Mouse (Mus musculus) heart, embryonic 16.5 days (tissue): ENCODE data around the gene Hps5. TPM values are rescaled to one million over a fixed set of nuclear protein-coding genes. Genes with fewer than 3 reads are reported as not detected.
A peak's percentile ranks its signal among the peaks of the same experiment; 100 is the strongest.
"Not testable (repeated sequence)": the region's sequence is repeated elsewhere in the genome, so short reads cannot be mapped to it uniquely, and the experiment has no call there.

Experiments used
- ATAC-seq: fragments of 200-750 bp; cut with Nextera tagmentation; replicated peaks from 2 replicates; pipeline ENCODE4 v1.8.0; 2017; ENCODE audit warnings: moderate number of reproducible peaks; ENCODE audit not compliant: insufficient read depth, low FRiP score; ENCODE audit errors: extremely low read depth
- H3K27ac ChIP-seq: fragments of 300-500 bp; sonication (generic); 2 replicates; pipeline ENCODE4 v1.5.1; 2014; ENCODE audit warnings: mild to moderate bottlenecking, low read length, control low read depth, moderate library complexity
- H3K27me3 ChIP-seq: fragments of 300-500 bp; sonication (generic); 2 replicates; pipeline ENCODE4 v1.6.1; 2014; ENCODE audit warnings: low read length, mixed read lengths; ENCODE audit not compliant: control insufficient read depth, insufficient read depth
- H3K36me3 ChIP-seq: fragments of 300-500 bp; sonication (generic); 2 replicates; pipeline ENCODE4 v1.6.1; 2014; ENCODE audit not compliant: control insufficient read depth, insufficient read depth
- H3K4me1 ChIP-seq: fragments of 300-500 bp; sonication (generic); 2 replicates; pipeline ENCODE4 v1.6.1; 2014; ENCODE audit warnings: low read length, mixed read lengths; ENCODE audit not compliant: control insufficient read depth, insufficient read depth
- H3K4me2 ChIP-seq: fragments of 300-500 bp; sonication (generic); 2 replicates; pipeline ENCODE4 v1.6.1; 2014; ENCODE audit warnings: low read depth, mild to moderate bottlenecking, control low read depth, low read length
- H3K4me3 ChIP-seq: fragments of 300-500 bp; sonication (generic); 2 replicates; pipeline ENCODE4 v1.5.1; 2014; ENCODE audit warnings: mild to moderate bottlenecking, control low read depth, low read length
- H3K9ac ChIP-seq: fragments of 300-500 bp; sonication (generic); 2 replicates; pipeline ENCODE4 v1.6.1; 2014; ENCODE audit warnings: low read length, control low read depth
- H3K9me3 ChIP-seq: fragments of 300-500 bp; sonication (generic); replicated peaks from 2 replicates; pipeline ENCODE4 v1.6.1; 2016; ENCODE audit warnings: low read length; ENCODE audit not compliant: control insufficient read depth
- WGBS: fragments of 180-500 bp; shearing (Covaris S2); extraction: QIAGEN DNeasy Blood & Tissue Kit; methylation state at CpG from one replicate; pipeline ENCODE4 v1.1.7; 2014; 5-methylcytosine and 5-hydroxymethylcytosine counted together
- polyA plus RNA-seq: library from polyadenylated mRNA; unstranded; fragments of >200 nt; fragmentation: Nextera tagmentation; extraction: Ambion mirVana; gene quantifications from 2 replicates; pipeline ENCODE4 v1.2.1, GENCODE M21; 2015

Hps5 gene
- polyA plus RNA-seq, 1 experiment from 2014 or later: 10.4 TPM

GRCm38 (mm10) chr7:46838891-46839302 lies 43.0 kb upstream of the Hps5 start:
- Histone ChIP-seq H3K27me3 (no peaks in the 10 kb centered on the region; the same call in 1 of the 2 replicates), H3K4me3 (no peak overlapping the region), H3K36me3 (no peaks in the 10 kb centered on the region), H3K4me2 (peak overlapping the region; percentile 17), H3K4me1 (peaks cover 19% of the 10 kb centered on the region), H3K9ac (peak overlapping the region; percentile 10; the same call in 1 of the 2 replicates), H3K9me3 (no peaks in the 10 kb centered on the region), H3K27ac (peak overlapping the region; percentile 78)
- peak; percentile 66; the same call in 1 of the 2 replicates for ATAC-seq
- 18% methylated on average over 8 of the region's 8 CpGs for WGBS

GRCm38 (mm10) chr7:46838104-46838671 lies 42.3 kb upstream of the Hps5 start:
- 7% methylated on average over 9 of the region's 9 CpGs for WGBS
- H3K4me3 ChIP-seq: no peak overlapping the region
- H3K4me2 ChIP-seq: peak overlapping the region; percentile 32
- no peaks in the 10 kb centered on the region; the same call in 1 of the 2 replicates for H3K27me3 ChIP-seq
- peak; percentile 74 for ATAC-seq
- no peaks in the 10 kb centered on the region for H3K9me3 ChIP-seq
- peak overlapping the region; percentile 78 for H3K27ac ChIP-seq
- H3K9ac ChIP-seq: peak overlapping the region; percentile 41; the same call in 1 of the 2 replicates
- H3K36me3 ChIP-seq: no peaks in the 10 kb centered on the region
- H3K4me1 ChIP-seq: peaks cover 24% of the 10 kb centered on the region

GRCm38 (mm10) chr7:46837073-46837472 lies 41.2 kb upstream of the Hps5 start:
- no peak overlapping the region for H3K4me2 ChIP-seq
- no peaks in the 10 kb centered on the region for H3K36me3 ChIP-seq
- H3K27me3 ChIP-seq: no peaks in the 10 kb centered on the region; the same call in 1 of the 2 replicates
- no peak overlapping the region for H3K4me3 ChIP-seq
- WGBS: 76% methylated on average over 5 of the region's 5 CpGs
- H3K27ac ChIP-seq: no peak overlapping the region
- no peaks in the 10 kb centered on the region for H3K9me3 ChIP-seq
- ATAC-seq: no peak
- no peak overlapping the region for H3K9ac ChIP-seq
- H3K4me1 ChIP-seq: peaks cover 25% of the 10 kb centered on the region

GRCm38 (mm10) chr7:46836357-46836756 lies 40.5 kb upstream of the Hps5 start:
- no peak for ATAC-seq
- Histone ChIP-seq H3K9ac (no peak overlapping the region), H3K4me1 (peaks cover 25% of the 10 kb centered on the region), H3K27ac (no peak overlapping the region), H3K4me2 (no peak overlapping the region), H3K36me3 (no peaks in the 10 kb centered on the region), H3K27me3 (no peaks in the 10 kb centered on the region; the same call in 1 of the 2 replicates), H3K4me3 (no peak overlapping the region), H3K9me3 (no peaks in the 10 kb centered on the region)
- WGBS: 71% methylated on average over 5 of the region's 5 CpGs

GRCm38 (mm10) chr7:46834994-46835610 lies 39.2 kb upstream of the Hps5 start:
- no peaks in the 10 kb centered on the region for H3K27me3 ChIP-seq
- no peak overlapping the region for H3K27ac ChIP-seq
- H3K4me2 ChIP-seq: no peak overlapping the region
- H3K9me3 ChIP-seq: no peaks in the 10 kb centered on the region
- 50% methylated on average over 14 of the region's 14 CpGs for WGBS
- H3K4me1 ChIP-seq: peaks cover 34% of the 10 kb centered on the region
- no peak overlapping the region for H3K4me3 ChIP-seq
- H3K9ac ChIP-seq: no peak overlapping the region
- ATAC-seq: no peak
- no peaks in the 10 kb centered on the region for H3K36me3 ChIP-seq

GRCm38 (mm10) chr7:46833670-46834255 lies 37.9 kb upstream of the Hps5 start:
- peaks cover 22% of the 10 kb centered on the region for H3K4me1 ChIP-seq
- no peak overlapping the region for H3K4me2 ChIP-seq
- no peaks in the 10 kb centered on the region for H3K9me3 ChIP-seq
- H3K27me3 ChIP-seq: no peaks in the 10 kb centered on the region
- no peaks in the 10 kb centered on the region for H3K36me3 ChIP-seq
- H3K4me3 ChIP-seq: no peak overlapping the region
- H3K9ac ChIP-seq: no peak overlapping the region
- ATAC-seq: no peak
- 75% methylated on average over 7 of the region's 7 CpGs for WGBS
- H3K27ac ChIP-seq: no peak overlapping the region

- ATAC-seq: peak; percentile 42
Observed at GRCm38 (mm10) chr7:46833266-46833665, 37.4 kb upstream of the Hps5 start.

GRCm38 (mm10) chr7:46832112-46832810 lies 36.4 kb upstream of the Hps5 start:
- WGBS: 85% methylated on average over 11 of the region's 11 CpGs
- not testable (repeated sequence) for H3K9ac ChIP-seq, H3K27me3 ChIP-seq, H3K4me3 ChIP-seq, H3K9me3 ChIP-seq, ATAC-seq, H3K4me2 ChIP-seq, H3K36me3 ChIP-seq
- Histone ChIP-seq H3K27ac (0 out of 2 replicates have a peak overlapping the region, but pooled peaks have one; percentile 16), H3K4me1 (peaks cover 22% of the 10 kb centered on the region)

More at GRCm38 (mm10) chr7:46833266-46833665, 37.4 kb upstream of the Hps5 start:
- no peak overlapping the region for H3K4me2 ChIP-seq
- peaks cover 20% of the 10 kb centered on the region for H3K4me1 ChIP-seq
- no peak overlapping the region for H3K27ac ChIP-seq
- WGBS: 30% methylated on average over 6 of the region's 6 CpGs
- no peaks in the 10 kb centered on the region for H3K36me3 ChIP-seq
- no peak overlapping the region for H3K9ac ChIP-seq
- H3K9me3 ChIP-seq: no peaks in the 10 kb centered on the region
- H3K27me3 ChIP-seq: no peaks in the 10 kb centered on the region
- no peak overlapping the region for H3K4me3 ChIP-seq
